In genomic region chr3:149111529-149112439, GRCm38 (mm10) we compare ENCODE assay signal across 9 mouse cellular contexts.
DNase-seq lines count a peak whose midpoint lies in the region; ATAC-seq lines count a peak whose summit lies in the region.
"Had no signal": no experiment of that assay in that cellular context is flagged by ENCODE, and none has a peak within 500 bp of the region (broad histone marks: within the 10 kb centered on the region; RNA-seq: fewer than 3 reads in every experiment).

No protein-coding gene starts in this region.

- H3K4me2 ChIP-seq in liver, embryonic 13.5 days: no peak overlapping the region
- H3K4me2 ChIP-seq: forebrain, embryonic 12.5 days had no signal

- H3K4me3 ChIP-seq in liver, embryonic 13.5 days (replicated peaks): no peak overlapping the region
- H3K4me3 ChIP-seq: forebrain, embryonic 12.5 days had no signal

- 0 out of 2 replicates have a peak, but pooled peaks have one; percentile 53 for ATAC-seq in liver, embryonic 13.5 days (ENCODE audit: low read depth)
- peak; percentile 67 to 78 for ATAC-seq in hematopoietic stem cell, adult 5-6 weeks (replicated peaks in 1 of 2; ENCODE audit: insufficient read depth in 1 of 2, low FRiP score in 2 of 2, low TSS enrichment in 1 of 2, low read depth in 1 of 2, poor library complexity in 2 of 2, severe bottlenecking in 2 of 2)

- H3K27ac ChIP-seq in liver, embryonic 13.5 days: no peak overlapping the region
- H3K27ac ChIP-seq: forebrain, embryonic 12.5 days had no signal

- DNase-seq in liver, embryonic 13.5 days: no peak
- DNase-seq in liver: no peak
- DNase-seq in lung, postnatal 10 days: peak; percentile 16
- DNase-seq in urinary bladder, postnatal 36 days (ENCODE audit: low spot score in 2 of 2): peak; percentile 46 to 56
- no peak for DNase-seq in layer of hippocampus, adult 9-11 months
- no peak for DNase-seq in frontal cortex, postnatal 14 days (ENCODE audit: low spot score in 2 of 2)
- DNase-seq: cerebellum, adult 9-11 months had no signal

- H3K36me3 ChIP-seq in liver, embryonic 13.5 days: no peaks in the 10 kb centered on the region
- H3K36me3 ChIP-seq: forebrain, embryonic 12.5 days had no signal

- no peaks in the 10 kb centered on the region; the same call in 1 of the 2 replicates for H3K27me3 ChIP-seq in liver, embryonic 13.5 days

- no peaks in the 10 kb centered on the region for H3K9me3 ChIP-seq in liver, embryonic 13.5 days (replicated peaks)
- H3K9me3 ChIP-seq: forebrain, embryonic 12.5 days had no signal

- H3K9ac ChIP-seq in liver, embryonic 13.5 days: no peak overlapping the region
- H3K9ac ChIP-seq: forebrain, embryonic 12.5 days had no signal

- no peaks in the 10 kb centered on the region for H3K4me1 ChIP-seq in liver, embryonic 13.5 days (replicated peaks)

- WGBS in liver, embryonic 13.5 days (ENCODE audit: insufficient replicate concordance): 46% methylated on average over 19 of the region's 19 CpGs

Comparison
In these comparisons a context has a peak if more than half of its experiments do, and no peak if none do; other contexts are left out.
1. DNase-seq: peak in lung, postnatal 10 days (single experiment) and urinary bladder, postnatal 36 days (2 of 2); none in liver, embryonic 13.5 days (single experiment), liver (single experiment), layer of hippocampus, adult 9-11 months (single experiment) and frontal cortex, postnatal 14 days (0 of 2).